8 mouse cellular contexts compared by ENCODE assay signal in the genomic region with DNA sequence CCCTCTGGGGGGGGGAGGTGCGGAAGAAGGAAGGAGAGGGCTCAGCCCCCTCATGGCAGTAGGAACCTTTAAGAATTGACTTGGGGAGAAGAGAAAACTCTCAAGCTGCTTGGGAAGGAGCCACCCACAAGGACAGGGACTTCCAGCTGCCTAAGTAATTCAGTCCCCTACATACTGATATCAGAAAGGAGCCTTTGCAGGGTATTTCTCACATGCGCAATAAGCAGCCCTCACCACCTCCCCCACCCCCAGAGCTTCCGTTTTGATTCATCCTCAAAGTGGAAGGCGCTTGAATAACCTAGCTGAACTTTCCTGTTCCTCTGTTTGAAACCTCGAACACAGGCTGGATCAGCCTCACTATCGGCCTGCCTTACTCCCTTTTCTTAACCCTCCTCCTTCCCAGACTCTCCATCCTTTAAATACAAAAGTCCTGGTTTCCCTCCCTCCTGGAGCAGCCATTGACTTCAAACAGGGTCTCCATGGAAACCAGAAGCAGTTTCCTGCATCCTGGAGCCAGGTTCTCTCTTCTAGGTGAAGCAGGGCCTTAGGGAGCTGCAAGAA.
DNase-seq lines count a peak whose midpoint lies in the region; ATAC-seq and TF ChIP-seq lines count a peak whose summit lies in the region.

No protein-coding gene starts in this region.

- H3K4me2 ChIP-seq in lung, postnatal 0 days (replicated peaks; ENCODE audit: low read depth, low read length): no peak overlapping the region
- H3K4me2 ChIP-seq in embryonic facial prominence, embryonic 14.5 days (ENCODE audit: low read depth, low read length): peak overlapping the region; percentile 46
- H3K4me2 ChIP-seq in hindbrain, embryonic 16.5 days (ENCODE audit: low read length): peak overlapping the region; percentile 61

- ATAC-seq in lung, postnatal 0 days: no peak
- ATAC-seq in embryonic facial prominence, embryonic 14.5 days (ENCODE audit: low read depth): peak; percentile 76
- peak; percentile 94 for ATAC-seq in hindbrain, embryonic 16.5 days

- H3K4me1 ChIP-seq in lung, postnatal 0 days (ENCODE audit: insufficient read depth, low read depth, low read length): no peaks in the 10 kb centered on the region
- H3K4me1 ChIP-seq in embryonic facial prominence, embryonic 14.5 days (ENCODE audit: control insufficient read depth, insufficient read depth, low read length): peaks cover 7% of the 10 kb centered on the region
- peaks cover 11% of the 10 kb centered on the region; the same call in 1 of the 2 replicates for H3K4me1 ChIP-seq in hindbrain, embryonic 16.5 days (ENCODE audit: control insufficient read depth, insufficient read depth, low read depth, low read length)
- peaks cover 26% of the 10 kb centered on the region for H3K4me1 ChIP-seq in midbrain, embryonic 10.5 days

- H3K27me3 ChIP-seq in lung, postnatal 0 days (replicated peaks; ENCODE audit: insufficient read depth, low read length): no peaks in the 10 kb centered on the region
- H3K27me3 ChIP-seq in embryonic facial prominence, embryonic 14.5 days (replicated peaks; ENCODE audit: control insufficient read depth, insufficient read depth, low read length): no peaks in the 10 kb centered on the region
- H3K27me3 ChIP-seq in hindbrain, embryonic 16.5 days (replicated peaks; ENCODE audit: control insufficient read depth, insufficient read depth, low read length): no peaks in the 10 kb centered on the region
- no peaks in the 10 kb centered on the region for H3K27me3 ChIP-seq in midbrain, embryonic 10.5 days (ENCODE audit: low read depth, poor library complexity, severe bottlenecking)

- WGBS in lung, postnatal 0 days: 30% methylated on average over 6 of the region's 6 CpGs
- WGBS in embryonic facial prominence, embryonic 14.5 days: 22% methylated on average over 6 of the region's 6 CpGs
- WGBS in hindbrain, embryonic 16.5 days: 9% methylated on average over 6 of the region's 6 CpGs
- 9% methylated on average over 6 of the region's 6 CpGs for WGBS in midbrain, embryonic 10.5 days

- H3K9ac ChIP-seq in lung, postnatal 0 days (replicated peaks; ENCODE audit: low read depth): no peak overlapping the region
- H3K9ac ChIP-seq in embryonic facial prominence, embryonic 14.5 days (ENCODE audit: low read depth, low read length): no peak overlapping the region
- peak overlapping the region; percentile 53 for H3K9ac ChIP-seq in hindbrain, embryonic 16.5 days (ENCODE audit: low read depth, low read length)

- DNase-seq in lung, postnatal 10 days: peak; percentile 12
- no peak for DNase-seq in lung, postnatal 0 days (ENCODE audit: low spot score)
- peak; percentile 17 for DNase-seq in embryonic facial prominence, embryonic 14.5 days (ENCODE audit: low spot score)
- DNase-seq in midbrain, embryonic 10.5 days (ENCODE audit: low spot score): peak; percentile 57
- no peak for DNase-seq in adrenal gland, postnatal 36 days
- DNase-seq in gastrocnemius, postnatal 4 days (ENCODE audit: low spot score in 2 of 2): no peak
- DNase-seq in kidney, postnatal 25 days: no peak

- H3K9me3 ChIP-seq in lung, postnatal 0 days (ENCODE audit: low read length): no peaks in the 10 kb centered on the region
- 0 out of 2 replicates have a peak, but pooled peaks cover 3% of the 10 kb centered on the region for H3K9me3 ChIP-seq in embryonic facial prominence, embryonic 14.5 days (ENCODE audit: control insufficient read depth, low read length)
- H3K9me3 ChIP-seq in hindbrain, embryonic 16.5 days (ENCODE audit: control insufficient read depth, low read length): no peaks in the 10 kb centered on the region
- H3K9me3 ChIP-seq in midbrain, embryonic 10.5 days (replicated peaks): peaks cover 6% of the 10 kb centered on the region

- no peak for TF ChIP-seq CTCF in lung, postnatal 0 days (IDR thresholded peaks at IDR 0.05)

- H3K4me3 ChIP-seq in lung, postnatal 0 days (ENCODE audit: low read depth, low read length): no peak overlapping the region
- H3K4me3 ChIP-seq in embryonic facial prominence, embryonic 14.5 days (ENCODE audit: low read depth, low read length): 0 out of 2 replicates have a peak overlapping the region, but pooled peaks have one; percentile 12
- peak overlapping the region; percentile 30 for H3K4me3 ChIP-seq in hindbrain, embryonic 16.5 days (ENCODE audit: low read length)
- peak overlapping the region; percentile 36 for H3K4me3 ChIP-seq in midbrain, embryonic 10.5 days

- TF ChIP-seq EP300 in lung, postnatal 0 days (IDR thresholded peaks at IDR 0.05): no peak

- H3K27ac ChIP-seq in lung, postnatal 0 days (ENCODE audit: low read length): no peak overlapping the region
- no peak overlapping the region; the same call in 1 of the 2 replicates for H3K27ac ChIP-seq in embryonic facial prominence, embryonic 14.5 days (replicated peaks; ENCODE audit: low read depth, low read length)
- peak overlapping the region; percentile 89 for H3K27ac ChIP-seq in hindbrain, embryonic 16.5 days (ENCODE audit: low read depth, low read length)
- H3K27ac ChIP-seq in midbrain, embryonic 10.5 days (replicated peaks): peak overlapping the region; percentile 82

- no peaks in the 10 kb centered on the region for H3K36me3 ChIP-seq in lung, postnatal 0 days (ENCODE audit: insufficient read depth, low read length)
- H3K36me3 ChIP-seq in embryonic facial prominence, embryonic 14.5 days (ENCODE audit: control insufficient read depth, insufficient read depth, low read length): no peaks in the 10 kb centered on the region
- no peaks in the 10 kb centered on the region for H3K36me3 ChIP-seq in hindbrain, embryonic 16.5 days (ENCODE audit: control insufficient read depth, insufficient read depth, low read length)
- no peaks in the 10 kb centered on the region for H3K36me3 ChIP-seq in midbrain, embryonic 10.5 days

Comparison
In these comparisons a context has a peak if more than half of its experiments do, and no peak if none do; other contexts are left out.
1. DNase-seq: peak in lung, postnatal 10 days (single experiment), embryonic facial prominence, embryonic 14.5 days (single experiment) and midbrain, embryonic 10.5 days (single experiment); none in lung, postnatal 0 days (single experiment), adrenal gland, postnatal 36 days (0 of 2), gastrocnemius, postnatal 4 days (0 of 2) and kidney, postnatal 25 days (0 of 2).
2. H3K27ac ChIP-seq: peak in hindbrain, embryonic 16.5 days (single experiment) and midbrain, embryonic 10.5 days (single experiment); none in lung, postnatal 0 days (single experiment) and embryonic facial prominence, embryonic 14.5 days (single experiment).